Mouse (Mus musculus) hematopoietic stem cell, adult 5-6 weeks (primary cell): Measurements from ENCODE around the gene Hacd1. TPM values are rescaled to one million over a fixed set of nuclear protein-coding genes. Genes with fewer than 3 reads are reported as not detected.

Source experiments
- ATAC-seq, 2 experiments: fragments of 125-278 bp in 1 of 2; replicated peaks in 1 of 2; 2 replicates each; pipeline ENCODE4 v1.8.0; 2016 to 2017; ENCODE audit warnings: inconsistent platforms in 2 of 2, mild to moderate bottlenecking in 2 of 2, moderate number of reproducible peaks in 2 of 2, low read depth in 1 of 2, moderate TSS enrichment in 1 of 2; ENCODE audit not compliant: low FRiP score in 2 of 2, poor library complexity in 2 of 2, severe bottlenecking in 2 of 2, insufficient read depth in 1 of 2, low TSS enrichment in 1 of 2
- total RNA-seq: library from RNA; stranded (forward); fragments of 172-1452, 232-1000 nt; gene quantifications from 2 replicates; pipeline ENCODE4 v1.2.3, GENCODE M21; 2017

Gene Hacd1
- 31.3 and 52.2 TPM in 2 replicates for total RNA-seq

DNA sequence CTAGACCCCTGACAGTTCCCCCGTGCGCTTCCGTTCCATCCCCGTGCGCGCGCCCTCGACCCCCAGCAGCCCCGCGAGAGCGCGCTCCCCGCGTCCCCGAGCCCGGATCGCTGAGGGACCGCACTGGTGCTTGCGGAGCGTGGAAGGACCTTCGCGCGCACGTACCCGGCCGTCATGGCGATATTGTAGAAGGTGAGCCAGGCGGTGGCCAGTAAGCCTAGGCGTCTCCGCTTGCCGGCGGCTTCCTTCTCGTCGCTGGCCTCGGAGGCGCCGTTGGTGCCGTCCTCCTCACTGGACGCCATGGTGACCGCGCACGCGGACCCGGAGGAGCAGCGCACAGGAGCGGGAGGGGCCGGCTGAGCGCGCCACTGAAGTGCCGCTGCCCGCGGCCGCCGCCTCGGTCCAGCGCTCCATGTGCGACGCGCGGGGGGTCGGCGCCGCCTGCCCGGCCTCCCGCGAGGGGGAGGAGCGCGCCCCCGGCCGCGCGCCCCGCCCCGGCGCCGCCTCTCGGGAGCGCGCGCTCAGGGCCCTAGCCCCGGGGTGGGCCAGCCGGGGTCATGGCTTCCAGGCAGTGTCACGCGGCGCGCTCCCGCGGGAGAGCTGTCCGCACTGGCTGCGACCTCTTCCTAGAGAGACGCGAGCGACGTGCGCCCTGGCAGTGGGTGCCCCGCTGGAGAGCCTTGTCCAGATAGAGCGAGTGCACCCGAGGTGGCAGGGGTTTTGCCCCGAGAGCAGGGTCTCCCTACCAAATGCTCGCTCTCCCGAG, at the start of gene Hacd1:
Gene Hacd1, minus strand, starts transcription at position 570 of the 766 bp plus-strand sequence.
- peak; percentile 80 to 90 for ATAC-seq

DNA sequence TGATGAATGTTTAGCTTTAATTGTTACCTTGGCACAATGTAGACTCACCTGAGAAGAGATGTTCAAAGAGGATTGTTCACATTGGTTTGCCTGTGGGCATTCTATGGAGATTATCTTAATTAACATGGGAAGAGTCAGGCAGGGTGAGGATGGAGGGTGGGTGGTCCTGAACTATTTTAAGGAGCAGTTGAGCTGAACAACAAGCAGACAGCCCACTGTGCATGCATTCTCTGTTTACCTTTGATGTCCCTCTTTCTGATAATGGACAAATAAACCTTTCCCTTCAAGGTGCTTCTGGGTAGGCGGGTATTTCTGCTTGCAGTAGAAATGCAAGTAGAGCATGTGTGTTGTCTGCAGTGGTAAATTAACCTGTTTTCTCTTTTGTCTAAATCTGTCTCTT, 48.0 kb upstream of the Hacd1 start:
- ATAC-seq: no peak

DNA sequence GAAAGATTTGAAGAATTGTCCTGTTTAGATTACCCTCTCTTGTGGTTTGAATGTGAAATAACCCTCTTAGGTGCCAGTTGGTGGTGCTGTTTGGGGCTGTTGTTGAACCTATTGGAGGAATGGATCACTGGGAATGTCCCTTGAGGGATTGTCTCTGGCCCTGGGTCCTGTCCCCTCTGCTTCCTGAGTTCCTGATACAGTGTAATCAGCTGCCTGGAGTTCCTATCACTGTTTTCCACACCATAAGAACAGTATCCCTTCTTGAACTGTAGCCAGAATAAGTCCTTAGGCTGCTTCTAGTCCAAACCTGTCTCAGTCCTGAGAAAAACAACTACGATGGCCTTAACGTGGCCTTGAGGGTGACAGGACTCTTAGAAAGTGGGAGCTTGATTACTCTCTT, 46.7 kb upstream of the Hacd1 start:
- no peak for ATAC-seq

DNA sequence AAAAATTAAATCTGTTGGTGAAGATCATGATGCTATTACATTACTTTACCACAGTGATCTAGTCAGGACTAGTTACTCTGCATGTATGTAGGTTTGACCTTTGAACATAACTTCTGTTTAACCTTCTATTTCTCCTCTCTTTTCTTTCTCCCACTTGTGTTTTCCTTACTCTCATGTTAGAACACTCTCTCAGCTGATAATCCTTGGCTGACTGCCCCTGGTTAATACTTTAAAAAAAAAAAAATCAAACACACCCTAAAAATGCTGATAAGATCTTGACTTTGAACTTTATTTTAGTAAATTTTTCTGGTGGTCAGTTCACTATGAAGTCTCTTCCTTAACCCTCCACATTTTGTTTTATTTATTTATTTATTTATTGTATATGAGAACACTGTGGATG, 44.6 kb upstream of the Hacd1 start:
- no peak for ATAC-seq

DNA sequence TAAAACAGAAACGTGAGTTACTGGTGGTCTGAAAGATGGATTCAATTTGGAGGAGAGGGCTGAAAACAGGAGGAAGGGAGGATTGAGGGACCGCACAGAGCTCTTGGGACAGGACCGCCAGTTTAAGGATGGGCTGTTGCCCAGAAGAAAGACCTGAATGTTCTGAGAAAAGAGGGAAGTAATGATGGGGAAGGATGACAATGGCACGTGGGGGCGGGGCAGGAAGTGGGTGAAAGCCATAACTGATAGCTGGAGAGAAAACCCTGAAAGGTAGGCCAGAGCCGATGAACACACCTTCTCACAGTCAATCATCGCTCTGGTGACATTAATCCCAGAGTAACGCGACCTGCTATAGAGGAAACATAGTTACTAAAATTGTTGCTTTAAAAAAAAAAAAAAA, 22.6 kb upstream of the Hacd1 start:
- peak; percentile 33 to 38; a peak in 2 of 4 replicates for ATAC-seq

DNA sequence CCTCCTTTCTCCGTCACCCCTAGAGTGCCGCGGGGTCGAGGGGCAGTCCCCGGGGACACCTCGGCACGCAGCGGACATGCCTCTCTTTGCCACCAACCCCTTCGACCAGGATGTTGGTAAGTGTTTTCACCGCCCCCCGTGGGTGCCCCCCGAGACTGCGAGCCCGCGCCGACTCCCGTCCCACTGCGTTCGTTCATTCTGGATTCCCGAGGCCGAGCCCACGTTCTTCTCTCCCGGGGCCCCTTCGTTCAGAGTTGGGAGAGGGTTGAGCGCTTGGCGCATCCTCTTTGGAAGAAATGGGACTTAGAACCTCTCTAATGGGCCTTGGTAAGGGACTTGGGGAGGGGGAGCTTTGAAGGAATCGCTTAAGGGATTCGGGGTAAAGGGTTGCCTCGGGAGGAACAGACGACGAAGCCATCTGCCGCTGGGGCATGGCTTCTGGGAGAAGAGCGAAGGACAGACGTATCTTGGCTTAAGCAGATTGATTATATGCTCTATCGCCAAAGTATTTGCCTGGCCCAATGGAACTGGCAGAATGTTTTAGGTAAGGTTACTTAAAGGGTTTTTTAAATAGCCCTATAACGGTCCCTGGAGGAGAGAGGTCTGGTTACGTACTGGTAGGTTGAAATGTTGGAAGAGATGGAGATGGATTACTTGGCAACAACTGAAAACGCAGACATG, 18.4 kb upstream of the Hacd1 start:
- no peak for ATAC-seq

DNA sequence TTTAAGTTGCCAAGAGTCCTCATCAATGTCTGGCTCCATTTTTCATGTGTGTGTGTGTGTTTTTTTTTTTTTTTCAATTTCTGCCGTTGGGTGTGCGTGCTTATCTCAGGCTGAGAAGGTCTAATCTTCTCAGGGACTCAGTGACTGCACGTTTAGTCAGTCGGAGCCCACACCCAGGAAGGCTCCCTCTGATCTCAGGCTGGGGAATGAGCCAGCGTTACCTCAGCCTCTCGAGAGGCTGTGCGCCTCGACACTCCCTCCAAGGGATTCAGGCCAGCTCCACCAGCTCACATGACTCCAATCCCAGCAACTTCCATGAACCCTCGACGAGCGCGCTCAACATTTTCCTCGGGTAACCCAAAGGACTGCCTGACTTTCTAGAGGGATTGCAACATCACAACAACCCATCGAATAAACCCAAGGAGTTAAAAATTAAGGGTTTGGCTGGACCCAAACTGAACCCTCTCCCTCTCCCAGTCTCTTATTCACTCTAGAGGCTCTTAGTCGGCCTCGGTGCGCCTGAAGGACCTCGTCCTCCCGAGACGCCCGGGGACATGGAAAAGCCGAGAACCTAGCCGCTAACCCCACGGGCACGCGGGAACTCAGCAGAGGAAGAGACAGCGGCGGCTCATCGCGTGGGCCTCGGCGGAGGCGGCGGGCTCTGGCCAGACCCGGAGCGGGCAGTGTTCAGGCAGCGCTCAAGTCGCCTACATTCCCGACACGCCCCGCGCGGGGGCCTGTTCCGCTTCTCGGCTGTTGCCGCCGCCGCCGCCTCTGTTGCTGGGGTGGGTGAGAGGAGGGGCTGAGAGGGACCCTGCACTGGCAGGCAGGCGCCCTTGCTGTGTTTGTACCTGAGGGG, 17.7 kb upstream of the Hacd1 start, which contains the start of gene Stam:
Gene Stam, plus strand, starts transcription at position 737 of the 859 bp plus-strand sequence.
- ATAC-seq: peak; percentile 84 to 88

DNA sequence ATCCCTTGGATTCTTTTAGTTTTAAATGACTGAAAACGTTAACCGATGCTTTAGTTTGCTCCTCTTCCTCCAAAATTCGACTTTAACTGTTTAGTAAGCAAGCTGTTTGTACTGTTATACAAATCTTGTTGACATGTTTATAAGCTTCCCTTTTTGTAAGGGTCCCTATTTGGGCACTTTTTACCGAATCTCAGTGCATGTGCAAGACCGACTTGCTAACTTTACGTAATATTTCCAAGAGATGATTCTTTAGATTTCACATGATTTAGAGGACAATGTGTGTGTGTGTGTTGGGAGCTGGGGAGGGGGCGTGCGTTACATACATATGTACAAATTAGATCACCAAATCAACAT, 17.1 kb upstream of the Hacd1 start:
- ATAC-seq: no peak

DNA sequence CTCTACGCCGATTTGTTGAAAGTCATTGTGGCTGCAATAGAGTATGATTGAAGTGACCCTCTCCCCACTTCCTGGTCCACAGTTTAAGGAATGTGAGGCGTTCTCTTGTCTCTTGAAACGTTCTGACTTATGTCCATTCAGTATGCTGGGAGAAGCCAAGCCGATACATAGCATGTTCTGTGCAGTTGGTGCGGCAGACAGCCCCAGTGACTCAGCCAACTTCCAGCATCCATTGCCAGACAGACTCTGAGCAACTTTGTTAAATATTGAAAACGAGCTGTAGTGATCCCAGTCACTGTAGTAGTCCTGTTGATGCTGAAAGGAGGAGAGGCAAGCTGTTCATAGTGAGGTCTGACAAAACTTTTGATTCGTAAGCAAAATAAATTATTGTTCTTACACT, 14.5 kb upstream of the Hacd1 start:
- no peak for ATAC-seq

DNA sequence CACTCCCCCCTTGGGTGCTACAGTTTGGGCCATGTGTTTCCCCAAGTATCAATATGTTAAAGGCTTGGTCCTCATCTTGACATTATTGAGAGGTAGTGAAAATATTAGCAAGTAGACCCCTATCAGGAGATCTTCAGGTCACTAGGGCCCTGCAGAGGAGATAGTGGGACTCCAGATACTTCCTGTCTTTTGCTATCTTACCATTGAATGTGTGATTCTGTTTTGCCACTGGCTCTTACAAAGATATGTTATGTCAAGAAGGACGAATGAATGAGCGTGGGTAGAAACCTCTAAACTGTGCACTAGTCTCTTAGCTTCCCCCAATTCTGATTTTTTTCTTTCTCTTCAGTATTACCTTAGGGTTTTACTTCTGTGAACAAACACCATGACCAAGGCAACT, 13.1 kb upstream of the Hacd1 start:
- no peak for ATAC-seq

DNA sequence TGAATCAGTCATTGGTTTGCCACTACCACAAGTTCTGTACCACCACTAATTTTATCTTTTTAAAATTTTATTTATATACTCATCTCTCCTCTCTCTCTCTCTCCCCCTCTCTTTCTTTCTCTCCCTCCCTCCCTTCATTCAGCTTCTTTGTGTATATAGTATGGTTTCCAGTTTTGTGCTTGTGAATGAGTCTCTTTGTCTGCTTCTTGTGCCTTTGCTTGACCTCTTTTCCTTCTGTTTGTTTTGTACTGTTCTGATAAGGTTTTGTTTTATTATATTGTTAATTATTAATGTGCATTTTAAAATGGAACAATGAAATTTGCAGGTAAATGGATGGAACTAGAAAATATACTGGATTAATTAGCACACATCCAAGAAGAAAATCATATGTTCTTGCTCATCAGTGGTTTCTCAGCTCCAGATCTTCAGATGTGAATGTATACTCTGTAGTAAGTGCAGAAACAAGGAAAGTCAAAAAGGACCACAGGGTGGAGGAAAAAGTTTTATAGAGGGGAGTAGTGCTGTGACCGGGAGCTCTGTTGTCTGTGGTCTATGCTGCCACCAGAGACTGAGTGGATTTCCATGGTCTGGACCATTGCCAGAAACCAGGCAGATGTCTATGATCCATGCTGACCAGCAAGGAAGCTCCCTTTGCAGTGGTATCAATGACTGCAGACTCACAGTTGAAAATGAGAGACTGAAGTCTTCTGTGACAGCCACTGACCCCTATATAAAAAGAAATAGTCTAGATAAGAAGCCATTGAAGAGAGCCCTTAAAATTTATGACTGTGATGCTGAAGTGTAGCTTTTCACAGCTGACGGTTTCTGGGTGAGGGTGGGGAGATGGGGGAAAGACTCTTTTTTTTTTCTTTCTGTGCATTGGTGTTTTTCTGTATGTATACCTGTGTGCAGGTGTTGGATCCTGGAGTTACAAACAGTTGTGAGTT, 10.0 kb upstream of the Hacd1 start:
- ATAC-seq: no peak

DNA sequence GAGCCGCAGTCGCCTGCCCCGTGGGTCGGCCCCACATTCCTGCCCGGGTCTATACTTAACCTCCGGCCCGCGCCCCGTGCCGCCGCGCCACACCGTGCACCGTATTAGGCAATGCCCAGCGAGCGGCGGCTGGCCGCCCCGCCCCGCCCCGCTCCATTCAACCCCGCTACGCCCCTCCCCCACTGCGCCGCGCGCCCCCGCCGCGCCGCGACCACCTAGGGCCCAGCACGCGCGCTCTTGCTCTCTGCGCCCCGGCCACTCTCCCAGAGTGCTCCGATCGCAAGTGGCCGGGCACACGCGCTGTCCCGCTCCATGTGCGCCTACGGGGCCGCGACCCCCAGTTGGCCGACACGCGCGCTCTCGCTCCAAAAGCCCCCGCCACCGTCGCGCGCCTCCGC, 768 bp downstream of the Hacd1 start:
- ATAC-seq: peak; percentile 38 to 54

DNA sequence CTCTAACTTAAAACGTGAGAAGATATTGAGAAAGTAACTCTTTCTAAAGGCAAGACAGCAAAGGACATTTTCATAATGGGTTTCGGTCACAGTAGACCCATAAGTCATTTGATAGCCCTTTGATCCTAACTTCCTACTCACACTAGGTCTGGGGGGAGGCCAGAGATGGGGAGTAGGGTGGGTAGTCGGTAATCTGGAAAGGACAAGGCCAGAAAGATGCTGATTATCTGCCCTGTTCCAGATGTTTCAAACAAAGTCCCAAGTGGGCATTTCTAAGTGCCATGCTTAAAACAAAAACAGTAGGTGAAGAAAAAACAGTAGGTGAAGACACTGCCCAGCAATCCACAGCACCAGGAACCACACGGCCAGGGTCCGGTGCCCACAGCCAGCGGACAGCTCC, 1.2 kb downstream of the Hacd1 start:
- ATAC-seq: peak in 1 of 2 experiments; percentile 11; a peak in 1 of 4 replicates

DNA sequence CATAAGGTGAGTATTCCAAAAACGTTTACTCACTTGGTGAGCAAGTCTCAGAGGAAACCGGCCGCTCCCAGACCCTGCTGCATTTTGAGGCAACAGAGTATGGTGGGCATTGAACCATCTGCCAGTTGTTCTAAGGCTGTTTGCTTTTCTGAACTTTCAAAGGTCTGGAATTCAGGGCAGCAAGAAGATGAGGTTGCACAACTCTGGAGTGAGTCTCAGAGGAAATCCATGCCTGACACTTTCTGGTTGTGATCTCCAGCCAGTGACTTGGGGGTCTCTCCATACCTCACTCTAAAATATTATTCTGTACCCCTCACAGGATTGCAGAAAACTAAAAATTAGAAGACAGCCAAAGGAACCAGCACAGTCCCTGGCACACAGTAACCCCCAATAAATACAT, 1.8 kb downstream of the Hacd1 start:
- ATAC-seq: no peak

DNA sequence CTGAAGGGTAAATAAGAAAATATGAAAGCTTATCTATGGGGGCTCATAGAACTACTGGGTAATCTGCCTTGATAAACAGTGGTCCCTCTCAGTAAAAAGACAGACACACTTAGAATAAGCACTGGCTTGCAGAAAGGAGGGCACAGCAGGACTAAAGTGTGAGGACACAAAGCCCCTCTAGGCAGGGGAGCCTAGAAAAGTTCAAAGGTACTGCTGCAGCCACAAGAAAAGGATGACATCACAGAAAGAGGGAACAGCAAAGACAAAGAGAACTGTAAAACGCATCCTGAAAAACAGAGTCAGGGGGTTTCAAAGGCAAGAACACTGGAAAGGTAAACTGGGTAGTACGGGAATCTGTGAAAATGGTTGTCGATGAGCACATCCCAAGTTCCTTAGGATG, 2.3 kb downstream of the Hacd1 start:
- ATAC-seq: no peak

DNA sequence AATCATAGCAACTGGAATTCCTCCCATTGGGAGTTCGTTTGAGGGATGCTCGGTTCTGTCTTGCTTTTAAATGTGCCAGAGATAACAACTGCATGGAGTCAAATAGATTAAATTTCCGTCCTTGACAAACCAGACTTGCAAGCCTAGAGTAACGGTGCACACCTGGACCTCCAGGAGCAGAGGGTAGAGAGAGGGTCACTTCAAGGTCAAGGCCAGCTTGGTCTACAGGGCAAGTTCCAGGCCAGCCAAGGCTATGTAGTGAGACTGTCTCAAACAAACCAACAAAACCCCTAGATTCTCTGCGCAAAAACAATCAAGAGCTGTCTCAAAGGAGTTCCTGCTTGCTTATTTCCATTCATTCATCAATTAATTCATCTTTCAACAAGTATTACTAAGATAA, 7.1 kb downstream of the Hacd1 start:
- ATAC-seq: no peak

DNA sequence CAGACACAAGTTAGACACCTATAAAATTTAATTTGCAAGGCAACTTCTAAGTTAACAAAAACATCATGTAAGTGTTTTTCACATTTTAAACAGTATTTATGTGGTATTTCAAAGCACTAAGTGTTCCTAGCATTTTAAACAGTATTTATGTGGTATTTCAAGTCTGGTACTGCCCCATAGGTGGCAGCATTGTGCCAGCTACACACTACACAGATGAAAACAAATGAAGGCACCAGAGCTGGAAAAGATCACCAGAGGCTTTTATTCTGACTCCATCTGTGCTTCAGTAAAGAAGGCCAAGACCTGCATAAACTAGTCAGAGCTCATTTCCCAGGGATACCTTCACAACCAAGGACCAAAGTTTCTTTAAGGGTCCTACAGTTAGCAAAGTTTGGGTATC, 7.6 kb downstream of the Hacd1 start:
- peak; percentile 89 for ATAC-seq
